Mouse (Mus musculus): ENCODE data around the gene Stim2.

Gene Stim2

GRCm38 (mm10) chr5:53995316-53995715 is 3.0 kb upstream of the Stim2 start:
- peak; percentile 90 to 95 for DNase-seq

- DNase-seq, result no peak
These were observed 1.5 kb upstream of the Stim2 start for GRCm38 (mm10) chr5:53996822-53997221.

GRCm38 (mm10) chr5:53998743-53999460 is 603 bp downstream of the Stim2 start:
- DNase-seq, result peak; percentile 59 to 82

GRCm38 (mm10) chr5:53999461-53999770 is 1.1 kb downstream of the Stim2 start:
- no peak for DNase-seq

GRCm38 (mm10) chr5:53999831-54000230 is 1.5 kb downstream of the Stim2 start:
- DNase-seq, result no peak

- DNase-seq, result no peak
These were observed 2.7 kb downstream of the Stim2 start for GRCm38 (mm10) chr5:54001021-54001420.

- no peak for DNase-seq
These were observed 7.0 kb downstream of the Stim2 start for GRCm38 (mm10) chr5:54005111-54005864.

- no peak for DNase-seq
These were observed 7.5 kb downstream of the Stim2 start for GRCm38 (mm10) chr5:54005865-54006225.

GRCm38 (mm10) chr5:54006845-54007244 is 8.5 kb downstream of the Stim2 start:
- DNase-seq, result no peak

GRCm38 (mm10) chr5:54007617-54008016 is 9.3 kb downstream of the Stim2 start:
- DNase-seq, result no peak

- no peak for DNase-seq
These were observed 15.0 kb downstream of the Stim2 start for GRCm38 (mm10) chr5:54013271-54013670.

- DNase-seq, result no peak
These were observed 18.8 kb downstream of the Stim2 start for GRCm38 (mm10) chr5:54017143-54017542.

- DNase-seq, result no peak
These were observed 20.6 kb downstream of the Stim2 start for GRCm38 (mm10) chr5:54018856-54019255.

- no peak for DNase-seq
These were observed 21.2 kb downstream of the Stim2 start for GRCm38 (mm10) chr5:54019546-54019945.

GRCm38 (mm10) chr5:54024610-54025009 is 26.3 kb downstream of the Stim2 start:
- no peak for DNase-seq

- DNase-seq, result no peak
These were observed 27.3 kb downstream of the Stim2 start for GRCm38 (mm10) chr5:54025630-54026029.

GRCm38 (mm10) chr5:54033217-54033616 is 34.9 kb downstream of the Stim2 start:
- DNase-seq, result no peak

GRCm38 (mm10) chr5:54034680-54035079 is 36.4 kb downstream of the Stim2 start:
- DNase-seq, result no peak

- no peak for DNase-seq
These were observed 40.3 kb downstream of the Stim2 start for GRCm38 (mm10) chr5:54038615-54039014.

- DNase-seq, result no peak
These were observed 42.2 kb downstream of the Stim2 start for GRCm38 (mm10) chr5:54040527-54040926.

- DNase-seq, result no peak
These were observed 43.7 kb downstream of the Stim2 start for GRCm38 (mm10) chr5:54042013-54042412.

- no peak for DNase-seq
These were observed 47.2 kb downstream of the Stim2 start for GRCm38 (mm10) chr5:54045523-54045922.

- no peak for DNase-seq
These were observed 48.1 kb downstream of the Stim2 start for GRCm38 (mm10) chr5:54046432-54046831.

- no peak for DNase-seq
These were observed 50.9 kb downstream of the Stim2 start for GRCm38 (mm10) chr5:54049145-54049733.
